Mouse (Mus musculus) forebrain, postnatal 0 days (tissue): ENCODE results near the gene Ten1. TPM values are rescaled to one million over a fixed set of nuclear protein-coding genes. Genes with fewer than 3 reads are reported as not detected.

ENCODE experiments used
- ATAC-seq: fragments of 200-750 bp; cut with Nextera tagmentation; 2 replicates; pipeline ENCODE4 v1.8.0; 2017; ENCODE audit warnings: mild to moderate bottlenecking, moderate library complexity
- DNase-seq: peaks from one replicate; pipeline ENCODE4 v3.0.0-alpha.2; 2015
- H3K27ac ChIP-seq: fragments of 300-500 bp; sonication (generic); 2 replicates; pipeline ENCODE4 v1.5.1; 2014; ENCODE audit warnings: low read depth, mild to moderate bottlenecking, antibody characterized with exemption, low read length, moderate library complexity, mixed read lengths
- H3K27me3 ChIP-seq: fragments of 300-500 bp; sonication (generic); 2 replicates; pipeline ENCODE4 v1.6.1; 2014; ENCODE audit warnings: mild to moderate bottlenecking, low read length, mixed read lengths; ENCODE audit not compliant: insufficient read depth
- H3K36me3 ChIP-seq: fragments of 300-500 bp; sonication (generic); 2 replicates; pipeline ENCODE4 v1.6.1; 2014; ENCODE audit warnings: mild to moderate bottlenecking, moderate library complexity; ENCODE audit not compliant: insufficient read depth
- H3K4me1 ChIP-seq: fragments of 300-500 bp; sonication (generic); 2 replicates; pipeline ENCODE4 v1.6.1; 2014; ENCODE audit warnings: antibody characterized with exemption; ENCODE audit not compliant: insufficient read depth
- H3K4me2 ChIP-seq: fragments of 300-500 bp; sonication (generic); 2 replicates; pipeline ENCODE4 v1.6.1; 2014; ENCODE audit warnings: low read depth, mild to moderate bottlenecking, moderate library complexity
- H3K4me3 ChIP-seq: fragments of 300-500 bp; sonication (generic); 2 replicates; pipeline ENCODE4 v1.5.1; 2014; ENCODE audit warnings: low read depth, low read length, mixed read lengths
- H3K9ac ChIP-seq: fragments of 300-500 bp; sonication (generic); 2 replicates; pipeline ENCODE4 v1.6.1; 2014; ENCODE audit warnings: mild to moderate bottlenecking
- H3K9me3 ChIP-seq: fragments of 300-500 bp; sonication (generic); 2 replicates; pipeline ENCODE4 v1.6.1; 2016; ENCODE audit warnings: low read length
- CTCF ChIP-seq: sonication (generic); IDR thresholded peaks from 2 replicates; pipeline ENCODE4 v1.5.1; 2016; ENCODE audit warnings: antibody characterized with exemption, control low read depth, low read depth
- WGBS: fragments of 180-500 bp; shearing (Covaris S2); extraction: QIAGEN DNeasy Blood & Tissue Kit; methylation state at CpG from one replicate; pipeline ENCODE4 v1.1.7; 2014; 5-methylcytosine and 5-hydroxymethylcytosine counted together
- polyA plus RNA-seq: library from polyadenylated mRNA; unstranded; fragments of >200 nt; fragmentation: Nextera tagmentation; extraction: Ambion mirVana; gene quantifications from 2 replicates; pipeline ENCODE4 v1.2.1, GENCODE M21; 2015
- total RNA-seq: library from RNA; depleted of rRNA; stranded (reverse); fragments of >200 nt; gene quantifications from 2 replicates; pipeline ENCODE4 v1.2.3, GENCODE M21; 2014

Ten1 gene
- total and polyA plus RNA-seq, 2 experiments from 2014 or later: 62.8 to 92.8 TPM

DNA sequence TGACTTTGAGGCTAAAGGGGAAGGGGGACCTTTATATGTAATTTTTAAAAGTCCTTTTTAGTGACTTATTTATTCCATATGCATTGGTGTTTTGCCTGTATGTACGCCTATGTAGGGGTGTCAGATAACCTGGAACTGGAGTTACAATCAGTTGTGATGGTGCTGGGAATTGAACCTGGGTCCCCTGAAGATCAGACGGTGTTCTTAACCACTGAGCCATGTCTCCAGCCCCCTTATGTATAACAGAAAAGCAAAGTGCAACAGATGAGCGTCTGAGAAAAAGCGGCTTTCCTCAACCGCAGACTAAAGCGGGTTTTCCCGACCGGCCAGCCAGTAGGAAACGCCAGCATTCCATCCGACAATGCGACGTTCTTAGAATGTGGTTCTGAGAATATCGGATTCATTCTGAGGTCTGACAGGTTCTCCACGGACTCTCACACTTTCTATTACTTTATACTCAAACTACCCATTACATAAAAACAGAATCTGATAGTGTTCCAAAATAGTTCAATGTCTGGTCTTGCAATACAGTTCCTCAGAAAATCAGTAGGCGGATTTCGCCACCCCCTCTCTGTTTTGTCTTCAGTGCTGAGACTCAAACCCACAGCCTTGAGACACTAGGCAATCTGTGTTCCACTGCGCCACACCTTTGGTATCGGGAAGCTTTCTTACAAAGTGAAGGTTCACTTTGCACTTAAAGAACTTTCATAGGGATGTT is 1.6 kb upstream of the Ten1 start:
- Histone ChIP-seq H3K4me1 (peaks cover 10% of the 10 kb centered on the region; the same call in 1 of the 2 replicates), H3K9me3 (no peaks in the 10 kb centered on the region), H3K4me2 (peak overlapping the region; percentile 55; the same call in 1 of the 2 replicates), H3K4me3 (no peak overlapping the region), H3K36me3 (peaks cover 6% of the 10 kb centered on the region), H3K27me3 (no peaks in the 10 kb centered on the region), H3K27ac (no peak overlapping the region), H3K9ac (no peak overlapping the region)
- DNase-seq (no peak), ATAC-seq (no peak)
- no peak for TF ChIP-seq CTCF
- WGBS: 95% methylated on average over 18 of the region's 18 CpGs

DNA sequence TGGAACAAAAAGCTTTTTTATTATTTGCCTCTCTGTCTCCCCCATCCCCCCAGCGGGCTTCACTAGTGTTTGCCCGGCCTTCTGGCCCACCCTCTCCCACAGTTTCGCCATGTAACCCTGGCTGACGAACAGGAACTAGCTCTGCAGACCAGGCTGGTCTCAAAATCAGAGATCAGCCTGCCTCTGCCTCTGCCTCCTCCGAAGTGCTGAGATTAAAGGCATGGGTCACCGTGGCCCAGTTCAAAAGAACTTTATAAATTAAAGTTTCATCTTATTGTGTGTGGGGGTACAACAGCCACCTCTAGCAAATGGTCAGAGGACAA is 1.1 kb upstream of the Ten1 start:
- Histone ChIP-seq H3K9me3 (no peaks in the 10 kb centered on the region), H3K4me3 (peak overlapping the region; percentile 83; the same call in 1 of the 2 replicates), H3K27ac (no peak overlapping the region), H3K27me3 (no peaks in the 10 kb centered on the region), H3K36me3 (peaks cover 6% of the 10 kb centered on the region), H3K9ac (no peak overlapping the region), H3K4me2 (peak overlapping the region; percentile 55), H3K4me1 (peaks cover 10% of the 10 kb centered on the region; the same call in 1 of the 2 replicates)
- ATAC-seq (no peak), DNase-seq (no peak)
- no peak for TF ChIP-seq CTCF
- 89% methylated on average over 6 of the region's 6 CpGs for WGBS

GRCm38 (mm10) chr11:116198132-116198531 is 523 bp upstream of the Ten1 start:
- DNase-seq (no peak), ATAC-seq (no peak)
- H3K27ac ChIP-seq: peak overlapping the region; percentile 97
- H3K27me3 ChIP-seq: no peaks in the 10 kb centered on the region
- H3K9me3 ChIP-seq: no peaks in the 10 kb centered on the region
- H3K4me2 ChIP-seq: peak overlapping the region; percentile 55
- 19% methylated on average over 13 of the region's 13 CpGs for WGBS
- TF ChIP-seq CTCF: no peak
- H3K4me1 ChIP-seq: peaks cover 10% of the 10 kb centered on the region; the same call in 1 of the 2 replicates
- H3K9ac ChIP-seq: peak overlapping the region; percentile 84
- peak overlapping the region; percentile 83 for H3K4me3 ChIP-seq
- peaks cover 6% of the 10 kb centered on the region for H3K36me3 ChIP-seq

- Histone ChIP-seq H3K4me1 (peaks cover 10% of the 10 kb centered on the region; the same call in 1 of the 2 replicates), H3K9ac (no peak overlapping the region), H3K4me2 (no peak overlapping the region)
Measured at GRCm38 (mm10) chr11:116201151-116201550, 2.5 kb downstream of the Ten1 start.

DNA sequence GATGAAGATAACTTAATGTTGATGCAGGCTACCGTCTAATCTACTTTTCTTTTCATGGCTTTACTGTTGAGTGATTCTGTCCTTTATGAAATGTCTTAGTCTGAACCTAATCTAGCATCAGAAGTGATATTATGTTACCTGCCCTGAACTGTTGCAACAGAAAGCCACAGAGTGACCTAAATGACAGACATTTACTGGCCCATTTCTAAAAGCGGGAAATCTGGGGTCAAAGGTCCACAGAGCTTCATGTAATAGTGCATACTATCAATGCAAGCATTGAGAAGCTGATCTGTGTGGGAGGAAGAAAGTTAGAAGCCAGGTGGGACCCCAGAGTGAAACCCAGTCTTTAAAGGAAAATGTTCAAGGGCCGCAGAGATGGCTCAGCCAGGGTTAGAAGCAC is 4.5 kb downstream of the Ten1 start:
- TF ChIP-seq CTCF: no peak
- Histone ChIP-seq H3K27ac (no peak overlapping the region), H3K4me1 (no peaks in the 10 kb centered on the region), H3K9me3 (no peaks in the 10 kb centered on the region), H3K4me2 (no peak overlapping the region), H3K36me3 (peaks cover 26% of the 10 kb centered on the region), H3K4me3 (no peak overlapping the region), H3K27me3 (no peaks in the 10 kb centered on the region), H3K9ac (no peak overlapping the region)
- 98% methylated on average over 3 of the region's 3 CpGs for WGBS
- ATAC-seq (no peak), DNase-seq (no peak)

More at GRCm38 (mm10) chr11:116201151-116201550, 2.5 kb downstream of the Ten1 start:
- Histone ChIP-seq H3K27ac (no peak overlapping the region), H3K9me3 (no peaks in the 10 kb centered on the region), H3K36me3 (peaks cover 12% of the 10 kb centered on the region), H3K27me3 (no peaks in the 10 kb centered on the region), H3K4me3 (no peak overlapping the region)
- ATAC-seq: no peak
- WGBS: 98% methylated on average over 2 of the region's 2 CpGs
- TF ChIP-seq CTCF: no peak
- no peak for DNase-seq

DNA sequence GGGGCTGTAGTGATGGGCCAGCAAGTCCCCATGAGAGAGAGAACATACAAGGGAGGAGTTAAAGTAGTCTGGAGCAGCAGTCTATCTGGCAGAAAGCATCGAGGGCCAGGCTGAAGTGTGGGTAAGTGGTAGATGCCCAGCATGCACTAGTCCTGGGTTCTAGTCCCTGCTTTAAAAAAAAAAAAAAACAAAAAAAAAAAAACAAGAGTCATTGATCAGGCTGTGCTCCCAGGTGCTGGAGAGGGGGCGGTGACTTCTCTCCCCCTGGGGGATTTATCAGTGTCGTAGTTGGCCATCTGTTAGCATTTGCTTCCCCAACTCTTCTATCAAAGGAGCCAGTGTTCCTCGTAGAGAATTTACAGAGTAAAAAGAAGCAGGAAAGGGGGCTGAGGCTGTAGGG is 8.0 kb downstream of the Ten1 start:
- ATAC-seq (no peak), DNase-seq (no peak)
- H3K4me2 ChIP-seq: no peak overlapping the region
- H3K4me3 ChIP-seq: no peak overlapping the region
- H3K27me3 ChIP-seq: no peaks in the 10 kb centered on the region
- H3K36me3 ChIP-seq: peaks cover 26% of the 10 kb centered on the region
- no peak overlapping the region for H3K9ac ChIP-seq
- no peaks in the 10 kb centered on the region for H3K4me1 ChIP-seq
- H3K27ac ChIP-seq: no peak overlapping the region
- 85% methylated on average over 4 of the region's 4 CpGs for WGBS
- TF ChIP-seq CTCF: no peak
- no peaks in the 10 kb centered on the region for H3K9me3 ChIP-seq

DNA sequence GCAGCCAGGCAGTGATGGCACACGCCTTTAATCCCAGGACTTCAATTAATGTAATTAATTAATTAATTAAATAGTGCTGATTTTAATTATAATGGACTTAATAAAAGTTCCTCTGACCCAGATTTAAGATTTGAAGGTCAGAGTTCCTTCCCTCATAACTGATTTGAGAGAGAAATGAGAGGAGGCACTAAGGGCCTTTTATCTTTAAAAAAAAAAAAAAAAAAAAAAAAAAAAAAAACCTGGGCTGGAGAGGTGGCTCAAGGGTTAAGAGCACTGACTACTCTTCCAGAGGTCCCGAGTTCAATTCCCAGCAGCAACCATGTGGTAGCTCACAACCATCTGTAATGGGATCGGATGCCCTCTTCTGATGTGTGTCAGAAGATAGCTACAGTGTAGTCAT is 10.0 kb downstream of the Ten1 start:
- Histone ChIP-seq H3K36me3 (peaks cover 26% of the 10 kb centered on the region), H3K9me3 (no peaks in the 10 kb centered on the region), H3K4me3 (no peak overlapping the region), H3K4me2 (no peak overlapping the region), H3K4me1 (no peaks in the 10 kb centered on the region), H3K27me3 (no peaks in the 10 kb centered on the region), H3K27ac (no peak overlapping the region), H3K9ac (no peak overlapping the region)
- ATAC-seq: no peak
- no peak for DNase-seq
- WGBS: 88% methylated on average over 3 of the region's 3 CpGs
- no peak for TF ChIP-seq CTCF
